Mouse (Mus musculus) effector memory CD4-positive, alpha-beta T cell, adult 5 months (primary cell): Measurements from ENCODE around the gene Gm5072. TPM values are rescaled to one million over a fixed set of nuclear protein-coding genes. Genes with fewer than 3 reads are reported as not detected.

Experiments used
- polyA plus RNA-seq: library from polyadenylated mRNA; unstranded; fragments of 100-300 nt; shearing (Covaris generic); gene quantifications from one replicate; pipeline ENCODE4 v1.2.1, GENCODE M21; 2017

Gene Gm5072
- polyA plus RNA-seq = not detected

GRCm38 (mm10) chrX:91392200-91392599 is at the start of gene Gm5072:
TSS of gene Gm5072 (plus strand) at chrX:91392500.

Other genes with a start within 250 kb of the Gm5072 start
- gene Mageb2, start 60.8 kb upstream of the Gm5072 start, polyA plus RNA-seq = not detected
- not detected for gene Gm8914, start 87.6 kb downstream of the Gm5072 start, polyA plus RNA-seq
- not detected for gene 1700084M14Rik, start 183.4 kb downstream of the Gm5072 start, polyA plus RNA-seq
- not detected for gene Gm14781, start 239.7 kb downstream of the Gm5072 start, polyA plus RNA-seq